Mouse (Mus musculus): ENCODE data around the gene Car8. TPM values are rescaled to one million over a fixed set of nuclear protein-coding genes. Genes with fewer than 3 reads are reported as not detected.

Car8 gene
- total and polyA plus RNA-seq, 3 experiments: 0.31 TPM; not detected in 1

- no peak overlapping the region for H3K4me3 ChIP-seq (ENCODE audit: control insufficient read depth in 1 of 2, insufficient read depth in 1 of 2, low read depth in 2 of 2, low read length in 2 of 2)
- H3K27me3 ChIP-seq (ENCODE audit: control insufficient read depth in 1 of 2, insufficient read depth in 2 of 2, low read length in 2 of 2): no peaks in the 10 kb centered on the region; a peak in 2 of 4 replicates
- no peak for DNase-seq (ENCODE audit: low read depth, low spot score)
- H3K36me3 ChIP-seq (ENCODE audit: control insufficient read depth in 1 of 2, insufficient read depth in 2 of 2, low read length in 2 of 2): no peaks in the 10 kb centered on the region
- H3K79me2 ChIP-seq (ENCODE audit: control insufficient read depth, insufficient read depth, low read length, poor library complexity): no peaks in the 10 kb centered on the region
- H3K27ac ChIP-seq (ENCODE audit: control insufficient read depth, low read depth, low read length): no peak overlapping the region
- TF ChIP-seq BHLHE40 (IDR thresholded peaks at IDR 0.05; ENCODE audit: borderline replicate concordance, low read depth, low read length): no peak
- H3K4me1 ChIP-seq (ENCODE audit: control insufficient read depth in 1 of 2, insufficient read depth in 2 of 2, low read length in 2 of 2): no peaks in the 10 kb centered on the region
- H3K9ac ChIP-seq (ENCODE audit: control insufficient read depth, low read depth, low read length, poor library complexity, severe bottlenecking): no peak overlapping the region
- no peaks in the 10 kb centered on the region for H3K9me3 ChIP-seq (replicated peaks; ENCODE audit: insufficient read depth, low read length)
Measured at GRCm38 (mm10) chr4:8231291-8231871, 7.5 kb downstream of the Car8 start.

GRCm38 (mm10) chr4:8229661-8230298, 9.1 kb downstream of the Car8 start:
- no peak for DNase-seq (ENCODE audit: low read depth, low spot score)
- Histone ChIP-seq H3K27ac (ENCODE audit: control insufficient read depth, low read depth, low read length) (no peak overlapping the region), H3K27me3 (ENCODE audit: control insufficient read depth in 1 of 2, insufficient read depth in 2 of 2, low read length in 2 of 2) (no peaks in the 10 kb centered on the region; a peak in 2 of 4 replicates), H3K36me3 (ENCODE audit: control insufficient read depth in 1 of 2, insufficient read depth in 2 of 2, low read length in 2 of 2) (no peaks in the 10 kb centered on the region), H3K79me2 (ENCODE audit: control insufficient read depth, insufficient read depth, low read length, poor library complexity) (no peaks in the 10 kb centered on the region), H3K9ac (ENCODE audit: control insufficient read depth, low read depth, low read length, poor library complexity, severe bottlenecking) (no peak overlapping the region), H3K4me1 (ENCODE audit: control insufficient read depth in 1 of 2, insufficient read depth in 2 of 2, low read length in 2 of 2) (no peaks in the 10 kb centered on the region), H3K9me3 (replicated peaks; ENCODE audit: insufficient read depth, low read length) (no peaks in the 10 kb centered on the region), H3K4me3 (ENCODE audit: control insufficient read depth in 1 of 2, insufficient read depth in 1 of 2, low read depth in 2 of 2, low read length in 2 of 2) (no peak overlapping the region)
- no peak for TF ChIP-seq MEF2A (IDR thresholded peaks at IDR 0.05; ENCODE audit: extremely low read depth, insufficient replicate concordance, low read depth, low read length, poor library complexity, severe bottlenecking)
- TF ChIP-seq MAX (IDR thresholded peaks at IDR 0.05; ENCODE audit: low read length): no peak
- TF ChIP-seq MXI1 (IDR thresholded peaks at IDR 0.05; ENCODE audit: low read depth, low read length): no peak
- TF ChIP-seq TBP (IDR thresholded peaks at IDR 0.05; ENCODE audit: low read depth, low read length): no peak
- no peak for TF ChIP-seq POLR2A (IDR thresholded peaks at IDR 0.05; ENCODE audit: control insufficient read depth in 1 of 2, insufficient read depth in 1 of 2, low read depth in 1 of 2, low read length in 2 of 2, poor library complexity in 1 of 2)
- no peak for TF ChIP-seq NRF1 (IDR thresholded peaks at IDR 0.05; ENCODE audit: insufficient read depth, low read depth, low read length, poor library complexity, severe bottlenecking)
- TF ChIP-seq CHD1 (IDR thresholded peaks at IDR 0.05; ENCODE audit: low read depth, low read length): no peak
- no peak for TF ChIP-seq NELFE (IDR thresholded peaks at IDR 0.05; ENCODE audit: low read depth, low read length)
- TF ChIP-seq POLR2AphosphoS5 (IDR thresholded peaks at IDR 0.05; ENCODE audit: borderline replicate concordance, low read depth, low read length): no peak
- TF ChIP-seq E2F4 (IDR thresholded peaks at IDR 0.05; ENCODE audit: borderline replicate concordance, low read depth, low read length): no peak
- no peak for TF ChIP-seq RCOR1 (IDR thresholded peaks at IDR 0.05; ENCODE audit: low read depth, low read length)
- TF ChIP-seq MYB (IDR thresholded peaks at IDR 0.05; ENCODE audit: low read depth, low read length): no peak
- TF ChIP-seq CHD2 (IDR thresholded peaks at IDR 0.05; ENCODE audit: low read length): no peak
- TF ChIP-seq SIN3A (IDR thresholded peaks at IDR 0.05; ENCODE audit: low read length): no peak
- no peak for TF ChIP-seq POLR2AphosphoS2 (IDR thresholded peaks at IDR 0.05; ENCODE audit: low read length)

Data from MEL (cell line).